Mouse (Mus musculus) intestine, embryonic 15.5 days (tissue): ENCODE measurements around the gene Dcun1d4. TPM values are rescaled to one million over a fixed set of nuclear protein-coding genes. Genes with fewer than 3 reads are reported as not detected.

Experiments used
- polyA plus RNA-seq: library from polyadenylated mRNA; unstranded; fragments of >200 nt; fragmentation: Nextera tagmentation; extraction: Ambion mirVana; gene quantifications from 2 replicates; pipeline ENCODE4 v1.2.1, GENCODE M21; 2015

The Dcun1d4 gene
- polyA plus RNA-seq, 1 experiment from 2014 or later: 20.9 TPM

Other genes with a start within 250 kb of the Dcun1d4 start
- 27.1 and 28.4 TPM in 2 replicates for gene Fryl, start 224.4 kb upstream of the Dcun1d4 start, polyA plus RNA-seq
- gene Ociad1, start 188.2 kb upstream of the Dcun1d4 start, polyA plus RNA-seq: 246 and 258 TPM in 2 replicates
- 192 and 216 TPM in 2 replicates for gene Ociad2, start 140.0 kb upstream of the Dcun1d4 start, polyA plus RNA-seq
- 0.15 and 0.20 TPM in 2 replicates for gene Cwh43, start 74.9 kb upstream of the Dcun1d4 start, polyA plus RNA-seq
- gene Lrrc66, start 151.5 kb downstream of the Dcun1d4 start, polyA plus RNA-seq: 4.7 and 5.5 TPM in 2 replicates
- gene Sgcb, start 166.8 kb downstream of the Dcun1d4 start, polyA plus RNA-seq: 17.8 and 19.7 TPM in 2 replicates
- 0.28 and 0.38 TPM in 2 replicates for gene Spata18, start 170.4 kb downstream of the Dcun1d4 start, polyA plus RNA-seq